Mouse (Mus musculus): ENCODE results near the gene Pde4d. TPM values are rescaled to one million over a fixed set of nuclear protein-coding genes. Genes with fewer than 3 reads are reported as not detected.

The Pde4d gene
- polyA plus RNA-seq, 1 experiment from 2014 or later: 13.0 TPM

DNA sequence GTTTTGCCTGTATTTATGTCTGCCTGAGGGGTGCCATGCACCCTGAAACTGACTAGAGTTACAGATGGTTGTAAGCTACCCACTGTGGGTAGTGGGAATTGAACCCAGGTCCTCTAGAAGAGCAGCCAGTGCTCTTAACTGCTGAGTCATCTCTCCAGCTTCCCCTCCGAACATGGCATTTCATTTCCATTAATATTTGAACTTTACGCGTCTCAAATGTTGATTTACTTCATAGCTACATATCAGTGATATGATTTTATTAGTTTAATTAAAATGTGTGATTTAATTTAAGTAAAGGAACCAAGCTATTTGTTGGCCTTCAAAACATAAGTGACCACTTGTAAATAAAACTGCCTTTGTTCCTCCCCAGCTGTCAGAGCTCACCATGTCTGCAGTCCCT is 1239.4 kb downstream of the Pde4d start:
- Histone ChIP-seq H3K4me3 (ENCODE audit: low read depth, low read length) (no peak overlapping the region), H3K27me3 (ENCODE audit: control insufficient read depth, insufficient read depth, low read length) (no peaks in the 10 kb centered on the region), H3K9ac (ENCODE audit: low read length) (no peak overlapping the region), H3K9me3 (ENCODE audit: control insufficient read depth, low read length) (no peaks in the 10 kb centered on the region), H3K36me3 (ENCODE audit: control insufficient read depth, insufficient read depth, low read length) (no peaks in the 10 kb centered on the region), H3K4me1 (replicated peaks; ENCODE audit: control insufficient read depth, insufficient read depth) (0 out of 2 replicates have a peak, but pooled peaks cover 2% of the 10 kb centered on the region), H3K27ac (replicated peaks) (no peak overlapping the region), H3K4me2 (replicated peaks; ENCODE audit: low read depth) (no peak overlapping the region)
- DNase-seq (ENCODE audit: low spot score): no peak
- TF ChIP-seq CTCF (IDR thresholded peaks at IDR 0.05; ENCODE audit: low read depth) (no peak), EP300 (optimal IDR thresholded peaks at IDR 0.05) (no peak)
- no peak for ATAC-seq (ENCODE audit: low FRiP score, low TSS enrichment)
- 75% methylated on average over 3 of the region's 3 CpGs for WGBS

- Histone ChIP-seq H3K4me1 (replicated peaks; ENCODE audit: control insufficient read depth, insufficient read depth) (no peaks in the 10 kb centered on the region), H3K9me3 (ENCODE audit: control insufficient read depth, low read length) (no peaks in the 10 kb centered on the region), H3K36me3 (ENCODE audit: control insufficient read depth, insufficient read depth, low read length) (no peaks in the 10 kb centered on the region), H3K9ac (ENCODE audit: low read length) (no peak overlapping the region), H3K4me3 (ENCODE audit: low read depth, low read length) (no peak overlapping the region), H3K27ac (replicated peaks) (no peak overlapping the region), H3K27me3 (ENCODE audit: control insufficient read depth, insufficient read depth, low read length) (no peaks in the 10 kb centered on the region), H3K4me2 (replicated peaks; ENCODE audit: low read depth) (no peak overlapping the region)
- 84% methylated on average over 5 of the region's 5 CpGs for WGBS
- DNase-seq (ENCODE audit: low spot score) (no peak), ATAC-seq (ENCODE audit: low FRiP score, low TSS enrichment) (no peak)
- TF ChIP-seq CTCF (IDR thresholded peaks at IDR 0.05; ENCODE audit: low read depth) (no peak), EP300 (optimal IDR thresholded peaks at IDR 0.05) (no peak)
Measured at GRCm38 (mm10) chr13:109690558-109690957, 1240.8 kb downstream of the Pde4d start.

DNA sequence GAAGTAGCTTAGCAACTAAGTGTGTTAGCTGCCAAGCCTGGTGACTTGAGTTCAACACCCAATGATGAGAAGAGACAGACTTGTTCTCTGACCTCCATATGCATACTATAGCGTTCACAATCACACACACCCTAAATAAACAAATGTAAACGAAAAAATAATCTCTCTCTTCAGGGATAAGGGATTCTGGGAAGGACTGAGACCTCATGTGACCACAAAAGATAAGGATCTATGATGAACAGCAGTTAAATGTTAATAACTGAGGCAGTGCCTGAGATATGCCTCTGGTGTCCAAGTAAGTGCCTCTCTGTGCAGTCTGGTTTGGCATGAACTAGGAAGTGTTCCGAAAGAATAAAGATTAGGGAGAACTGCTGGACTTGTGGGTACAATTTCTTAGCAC is 1243.1 kb downstream of the Pde4d start:
- no peak overlapping the region for H3K4me2 ChIP-seq (replicated peaks; ENCODE audit: low read depth)
- no peak for ATAC-seq (ENCODE audit: low FRiP score, low TSS enrichment)
- no peak overlapping the region for H3K27ac ChIP-seq (replicated peaks)

DNA sequence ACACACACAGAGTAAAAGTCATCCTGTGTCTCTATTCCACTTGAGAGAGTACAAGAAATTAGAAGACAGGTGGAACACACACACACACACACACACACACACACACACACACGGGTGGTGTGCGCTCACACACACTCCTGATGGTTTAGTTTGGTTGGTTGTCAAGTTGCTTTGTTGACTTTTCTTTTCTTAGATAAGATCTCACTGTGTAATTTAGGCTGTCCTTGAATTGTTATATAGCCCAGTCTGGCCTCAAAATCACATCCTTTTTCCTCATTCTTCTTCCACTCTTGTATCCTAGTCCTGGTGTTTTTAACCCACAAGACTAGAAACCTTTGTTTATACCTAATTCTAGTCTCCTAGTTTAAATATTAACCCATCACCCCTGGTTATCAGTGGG is 1244.0 kb downstream of the Pde4d start:
- WGBS: 47% methylated on average over 2 of the region's 2 CpGs
- Histone ChIP-seq H3K36me3 (ENCODE audit: control insufficient read depth, insufficient read depth, low read length) (no peaks in the 10 kb centered on the region), H3K9ac (ENCODE audit: low read length) (no peak overlapping the region), H3K4me2 (replicated peaks; ENCODE audit: low read depth) (no peak overlapping the region), H3K27me3 (ENCODE audit: control insufficient read depth, insufficient read depth, low read length) (no peaks in the 10 kb centered on the region), H3K4me3 (ENCODE audit: low read depth, low read length) (no peak overlapping the region), H3K9me3 (ENCODE audit: control insufficient read depth, low read length) (no peaks in the 10 kb centered on the region), H3K27ac (replicated peaks) (no peak overlapping the region), H3K4me1 (replicated peaks; ENCODE audit: control insufficient read depth, insufficient read depth) (no peaks in the 10 kb centered on the region)
- no peak for DNase-seq (ENCODE audit: low spot score)
- ATAC-seq (ENCODE audit: low FRiP score, low TSS enrichment): peak; percentile 38; the same call in 1 of the 2 replicates
- no peak for TF ChIP-seq EP300 (optimal IDR thresholded peaks at IDR 0.05)
- no peak for TF ChIP-seq CTCF (IDR thresholded peaks at IDR 0.05; ENCODE audit: low read depth)

More for the DNA sequence above, 1243.1 kb downstream of the Pde4d start:
- Histone ChIP-seq H3K9me3 (ENCODE audit: control insufficient read depth, low read length) (no peaks in the 10 kb centered on the region), H3K27me3 (ENCODE audit: control insufficient read depth, insufficient read depth, low read length) (no peaks in the 10 kb centered on the region), H3K36me3 (ENCODE audit: control insufficient read depth, insufficient read depth, low read length) (no peaks in the 10 kb centered on the region), H3K4me1 (replicated peaks; ENCODE audit: control insufficient read depth, insufficient read depth) (no peaks in the 10 kb centered on the region), H3K4me3 (ENCODE audit: low read depth, low read length) (no peak overlapping the region), H3K9ac (ENCODE audit: low read length) (no peak overlapping the region)
- DNase-seq (ENCODE audit: low spot score): no peak
- 28% methylated on average over 3 of the region's 3 CpGs for WGBS
- no peak for TF ChIP-seq EP300 (optimal IDR thresholded peaks at IDR 0.05)

DNA sequence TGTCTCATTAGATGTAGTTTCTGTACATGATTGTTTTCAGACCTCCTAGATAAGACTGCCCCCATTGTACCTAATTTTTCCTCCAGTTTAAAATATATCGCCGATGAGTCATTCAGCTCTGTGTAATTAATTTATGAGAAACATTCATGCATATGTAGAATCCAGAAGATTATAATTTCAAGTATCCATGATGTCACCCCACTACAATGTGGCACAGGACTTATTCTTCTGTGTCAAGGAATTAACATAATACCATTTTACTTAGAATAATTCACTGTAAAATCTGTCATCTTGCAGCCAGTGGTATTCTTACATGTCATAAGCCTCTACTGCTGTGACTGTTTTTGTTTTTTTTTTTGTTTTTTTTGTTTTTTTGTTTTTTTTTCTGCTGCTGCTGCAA is 1244.5 kb downstream of the Pde4d start:
- 65% methylated on average over 2 of the region's 2 CpGs for WGBS
- H3K27me3 ChIP-seq (ENCODE audit: control insufficient read depth, insufficient read depth, low read length): no peaks in the 10 kb centered on the region
- ATAC-seq (ENCODE audit: low FRiP score, low TSS enrichment) (no peak), DNase-seq (ENCODE audit: low spot score) (no peak)
- no peak overlapping the region for H3K4me2 ChIP-seq (replicated peaks; ENCODE audit: low read depth)
- no peak for TF ChIP-seq EP300 (optimal IDR thresholded peaks at IDR 0.05)
- no peak for TF ChIP-seq CTCF (IDR thresholded peaks at IDR 0.05; ENCODE audit: low read depth)
- no peak overlapping the region for H3K9ac ChIP-seq (ENCODE audit: low read length)
- H3K36me3 ChIP-seq (ENCODE audit: control insufficient read depth, insufficient read depth, low read length): no peaks in the 10 kb centered on the region
- H3K27ac ChIP-seq (replicated peaks): no peak overlapping the region
- H3K4me3 ChIP-seq (ENCODE audit: low read depth, low read length): no peak overlapping the region
- no peaks in the 10 kb centered on the region for H3K9me3 ChIP-seq (ENCODE audit: control insufficient read depth, low read length)
- no peaks in the 10 kb centered on the region for H3K4me1 ChIP-seq (replicated peaks; ENCODE audit: control insufficient read depth, insufficient read depth)

DNA sequence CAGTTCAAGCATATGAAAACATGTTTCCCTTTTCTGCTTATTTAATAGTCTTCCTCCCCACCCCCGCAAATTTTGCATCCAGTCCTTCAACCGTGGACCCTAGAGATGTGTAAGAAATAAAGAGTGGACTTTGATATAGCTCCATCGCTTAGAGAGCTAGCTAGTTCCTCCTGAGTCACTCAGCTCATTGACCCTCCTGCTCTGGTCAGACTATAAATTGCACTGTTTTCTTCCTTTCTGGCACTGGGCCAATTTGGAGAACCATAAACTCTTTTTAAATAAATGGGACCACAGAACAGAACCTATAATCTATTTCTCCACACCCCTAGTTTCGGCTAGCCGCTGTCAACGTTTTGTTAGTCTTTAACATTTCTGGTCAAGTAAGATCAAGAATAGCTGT is 1245.3 kb downstream of the Pde4d start:
- no peaks in the 10 kb centered on the region for H3K4me1 ChIP-seq (replicated peaks; ENCODE audit: control insufficient read depth, insufficient read depth)
- DNase-seq (ENCODE audit: low spot score): no peak
- H3K9me3 ChIP-seq (ENCODE audit: control insufficient read depth, low read length): no peaks in the 10 kb centered on the region
- no peak overlapping the region for H3K4me2 ChIP-seq (replicated peaks; ENCODE audit: low read depth)
- H3K4me3 ChIP-seq (ENCODE audit: low read depth, low read length): no peak overlapping the region
- no peaks in the 10 kb centered on the region for H3K27me3 ChIP-seq (ENCODE audit: control insufficient read depth, insufficient read depth, low read length)
- H3K9ac ChIP-seq (ENCODE audit: low read length): no peak overlapping the region
- no peaks in the 10 kb centered on the region for H3K36me3 ChIP-seq (ENCODE audit: control insufficient read depth, insufficient read depth, low read length)
- TF ChIP-seq CTCF (IDR thresholded peaks at IDR 0.05; ENCODE audit: low read depth) (no peak), EP300 (optimal IDR thresholded peaks at IDR 0.05) (no peak)
- H3K27ac ChIP-seq (replicated peaks): no peak overlapping the region
- peak; percentile 89 for ATAC-seq (ENCODE audit: low FRiP score, low TSS enrichment)
- 62% methylated on average over 6 of the region's 6 CpGs for WGBS

All from stomach, postnatal 0 days (tissue).